ENCODE assay signal across 8 mouse cellular contexts in genomic region chr4:129742232-129743009, GRCm38 (mm10). TPM values are rescaled to one million over a fixed set of nuclear protein-coding genes. Genes with fewer than 3 reads are reported as not detected.
DNase-seq lines count a peak whose midpoint lies in the region; ATAC-seq and TF ChIP-seq lines count a peak whose summit lies in the region.

Khdrbs1 (minus strand) TSS chr4:129742303.

- no peak for TF ChIP-seq CTCF in bone marrow macrophage, adult 2 months (IDR thresholded peaks at IDR 0.05; ENCODE audit: low read depth, low read length)
- no peak for TF ChIP-seq CTCF in embryonic fibroblast, embryonic 13.5 days (IDR thresholded peaks at IDR 0.05; ENCODE audit: borderline replicate concordance, insufficient read depth, low read length)

- H3K9ac ChIP-seq in kidney, embryonic 14.5 days (ENCODE audit: low read depth, low read length): peak within 1 kb of the TSS; percentile 100
- H3K9ac ChIP-seq in limb, embryonic 15.5 days: peak within 1 kb of the TSS; percentile 85

- peak; percentile 99 for DNase-seq in A20 (ENCODE audit: low read depth, low spot score)
- DNase-seq in heart, adult 9 months (ENCODE audit: low spot score in 2 of 2): peak; percentile 95 to 97
- peak; percentile 89 to 93 for DNase-seq in monocyte, adult 2 months (ENCODE audit: low read depth in 1 of 2, low spot score in 2 of 2)
- DNase-seq in spleen, postnatal 36 days (ENCODE audit: low spot score in 2 of 2): peak; percentile 97

- no peak for TF ChIP-seq POLR2A in bone marrow macrophage, adult 2 months (IDR thresholded peaks at IDR 0.05; ENCODE audit: borderline replicate concordance, low read depth, low read length)
- TF ChIP-seq POLR2A in embryonic fibroblast, embryonic 13.5 days (IDR thresholded peaks at IDR 0.05; ENCODE audit: low read depth, low read length): peak; percentile 83

- H3K4me1 ChIP-seq in bone marrow macrophage, adult 2 months (ENCODE audit: control insufficient read depth, insufficient read depth, low read length): peaks cover 24% of the 10 kb centered on the region
- peaks cover 4% of the 10 kb centered on the region for H3K4me1 ChIP-seq in embryonic fibroblast, embryonic 13.5 days (ENCODE audit: control insufficient read depth, insufficient read depth, low read length)
- peaks cover 6% of the 10 kb centered on the region; the same call in 1 of the 2 replicates for H3K4me1 ChIP-seq in kidney, embryonic 14.5 days (ENCODE audit: control insufficient read depth, insufficient read depth, low read length)
- H3K4me1 ChIP-seq in limb, embryonic 15.5 days: peaks cover 24% of the 10 kb centered on the region

- H3K4me2 ChIP-seq in kidney, embryonic 14.5 days (replicated peaks; ENCODE audit: low read depth, low read length): peak within 1 kb of the TSS; percentile 73
- H3K4me2 ChIP-seq in limb, embryonic 15.5 days: peak within 1 kb of the TSS; percentile 56

- H3K27me3 ChIP-seq in kidney, embryonic 14.5 days (ENCODE audit: control insufficient read depth, insufficient read depth, low read length): no peaks in the 10 kb centered on the region
- no peaks in the 10 kb centered on the region for H3K27me3 ChIP-seq in limb, embryonic 15.5 days

- WGBS in kidney, embryonic 14.5 days: under 1% methylated on average over 72 of the region's 76 CpGs
- WGBS in limb, embryonic 15.5 days: under 1% methylated on average over 70 of the region's 76 CpGs

- H3K9me3 ChIP-seq in kidney, embryonic 14.5 days (ENCODE audit: control insufficient read depth, low read length): no peaks in the 10 kb centered on the region
- no peaks in the 10 kb centered on the region for H3K9me3 ChIP-seq in limb, embryonic 15.5 days

- no peaks in the 10 kb centered on the region; the same call in 1 of the 2 replicates for H3K36me3 ChIP-seq in kidney, embryonic 14.5 days (ENCODE audit: control insufficient read depth, insufficient read depth, low read length)
- H3K36me3 ChIP-seq in limb, embryonic 15.5 days: no peaks in the 10 kb centered on the region

- peak within 1 kb of the TSS; percentile 87 for H3K4me3 ChIP-seq in bone marrow macrophage, adult 2 months (ENCODE audit: insufficient read depth, low read length)
- peak within 1 kb of the TSS; percentile 91 for H3K4me3 ChIP-seq in embryonic fibroblast, embryonic 13.5 days (ENCODE audit: insufficient read depth, low read length)
- H3K4me3 ChIP-seq in kidney, embryonic 14.5 days (ENCODE audit: low read length): peak within 1 kb of the TSS; percentile 100
- H3K4me3 ChIP-seq in limb, embryonic 15.5 days: peak within 1 kb of the TSS; percentile 72

- ATAC-seq in kidney, embryonic 14.5 days (ENCODE audit: low FRiP score, low TSS enrichment): peak; percentile 93
- ATAC-seq in limb, embryonic 15.5 days (ENCODE audit: insufficient number of reproducible peaks, low FRiP score, low TSS enrichment, low read depth): peak; percentile 92

- peak within 1 kb of the TSS; percentile 96 for H3K27ac ChIP-seq in bone marrow macrophage, adult 2 months (ENCODE audit: insufficient read depth, low read depth, low read length)
- H3K27ac ChIP-seq in embryonic fibroblast, embryonic 13.5 days (ENCODE audit: insufficient read depth, low read length): peak within 1 kb of the TSS; percentile 97
- peak within 1 kb of the TSS; percentile 98 for H3K27ac ChIP-seq in kidney, embryonic 14.5 days (ENCODE audit: low read depth, low read length)
- H3K27ac ChIP-seq in limb, embryonic 15.5 days: peak within 1 kb of the TSS; percentile 99

RNA-seq across cellular contexts. Expression of gene Khdrbs1, which starts in this region (rescaled TPM):
- 67.0 and 67.1 TPM in 2 replicates for polyA plus RNA-seq in bone marrow macrophage, adult 2 months (2012; ENCODE audit: insufficient read depth, insufficient read length, missing spikeins)
- 113 and 146 TPM in 2 replicates for polyA plus RNA-seq in embryonic fibroblast, embryonic 13.5 days (2011; ENCODE audit: insufficient read length, low read depth, missing spikeins)
- 100 and 131 TPM in 2 replicates for polyA plus RNA-seq in kidney, embryonic 14.5 days (2014; fragmentation: Nextera tagmentation; extraction: Ambion mirVana)
- 79.2 and 95.9 TPM in 2 replicates for polyA plus RNA-seq in limb, embryonic 15.5 days (2015; fragmentation: Nextera tagmentation; extraction: Ambion mirVana)

Comparison
In these comparisons a context has a peak if more than half of its experiments do, and no peak if none do; other contexts are left out.
1. Peak in every context shown above with its lines: DNase-seq, ATAC-seq, H3K4me3 ChIP-seq and H3K27ac ChIP-seq.